Mouse (Mus musculus): ENCODE results near the gene Tm9sf4. TPM values are rescaled to one million over a fixed set of nuclear protein-coding genes. Genes with fewer than 3 reads are reported as not detected.

Gene Tm9sf4
- polyA plus RNA-seq, 1 experiment, result 42.5 TPM

DNA sequence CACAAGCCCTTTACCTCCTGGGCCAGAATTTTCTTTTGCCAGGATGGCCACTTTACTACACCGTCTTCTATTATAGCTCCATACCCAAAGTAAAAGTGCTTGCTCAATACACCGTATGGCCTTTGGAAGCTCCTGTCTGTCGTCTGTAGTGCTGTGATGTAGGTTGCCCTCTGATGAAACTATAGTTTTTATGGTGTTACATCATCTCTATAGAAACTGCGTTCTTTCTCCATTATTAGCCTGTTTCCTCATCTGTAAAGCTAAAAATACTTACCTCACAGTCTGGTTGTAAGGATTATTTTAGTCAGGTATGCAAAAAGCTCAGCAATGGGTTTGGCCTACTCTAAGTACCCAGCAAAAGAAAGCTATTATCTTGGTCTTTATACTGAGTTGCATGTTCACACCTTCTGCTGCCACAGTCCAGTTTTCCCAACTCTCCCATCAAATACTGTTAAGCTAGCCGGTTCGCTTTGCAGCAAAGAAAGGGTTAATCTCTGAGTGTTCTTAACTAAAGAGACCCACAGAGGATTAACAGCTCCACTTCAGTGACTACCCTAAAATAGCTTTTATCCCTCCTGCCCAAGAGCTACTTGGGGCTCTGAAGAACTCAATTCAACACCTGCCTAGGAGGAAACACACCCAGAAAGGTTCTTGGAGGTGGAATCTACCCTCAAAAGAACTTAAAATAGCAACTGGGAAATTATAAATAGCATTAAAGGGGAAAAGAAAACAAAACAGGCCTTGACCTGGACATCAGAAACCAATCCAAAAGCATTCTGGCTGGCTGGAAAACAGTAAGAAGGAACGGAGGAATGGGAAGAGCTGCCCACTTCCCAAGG, 78.1 kb downstream of the Tm9sf4 start:
- DNase-seq, result no peak
- Histone ChIP-seq H3K4me3 (ENCODE audit: control insufficient read depth, insufficient read depth, low read length) (peak overlapping the region; percentile 39; the same call in 1 of the 2 replicates), H3K27ac (ENCODE audit: control insufficient read depth, insufficient read depth, low read length) (no peak overlapping the region), H3K27me3 (ENCODE audit: control insufficient read depth, insufficient read depth, low read length) (no peaks in the 10 kb centered on the region), H3K4me1 (replicated peaks; ENCODE audit: control insufficient read depth, insufficient read depth, low read length) (peaks cover 11% of the 10 kb centered on the region), H3K36me3 (ENCODE audit: control insufficient read depth, insufficient read depth, low read length) (peaks cover 19% of the 10 kb centered on the region)
- TF ChIP-seq POLR2A (IDR thresholded peaks at IDR 0.05; ENCODE audit: control insufficient read depth, extremely low read depth, insufficient read depth, low read length, poor library complexity) (no peak), CTCF (IDR thresholded peaks at IDR 0.05; ENCODE audit: borderline replicate concordance, control insufficient read depth, extremely low read depth, insufficient read depth, low read length, poor library complexity) (no peak)
- WGBS, result 75% methylated on average over 7 of the region's 7 CpGs

DNA sequence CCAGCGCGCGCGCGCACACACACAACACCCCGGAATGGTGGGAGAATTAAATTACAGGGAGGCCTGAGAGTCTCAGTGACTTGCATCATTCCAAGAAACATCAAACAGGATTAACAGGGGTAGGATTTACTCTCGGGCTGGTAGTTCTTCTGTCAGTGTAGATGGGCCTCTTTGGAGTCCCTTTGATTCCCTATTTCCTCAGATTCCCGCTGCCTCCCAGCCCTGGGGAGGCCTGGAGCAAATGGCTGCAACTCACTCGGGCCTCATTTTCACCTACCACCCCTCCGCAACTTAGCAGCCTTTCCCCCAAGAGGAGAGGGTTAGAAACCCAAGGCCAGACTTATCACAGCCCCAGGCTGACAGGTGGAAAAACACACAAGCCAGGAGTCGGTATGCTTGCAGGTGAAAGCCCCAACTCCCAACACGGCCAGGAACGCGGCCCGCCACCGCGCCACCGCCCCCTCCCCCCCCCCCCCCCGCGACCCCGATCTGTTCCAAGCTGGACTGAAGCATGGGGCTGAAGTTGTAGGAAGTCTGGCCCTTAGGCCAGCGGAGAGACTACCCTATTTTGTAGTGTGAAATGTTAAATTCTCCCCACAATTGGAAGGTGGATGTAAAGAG, 78.9 kb downstream of the Tm9sf4 start:
- TF ChIP-seq POLR2A (IDR thresholded peaks at IDR 0.05; ENCODE audit: control insufficient read depth, extremely low read depth, insufficient read depth, low read length, poor library complexity) (no peak), CTCF (IDR thresholded peaks at IDR 0.05; ENCODE audit: borderline replicate concordance, control insufficient read depth, extremely low read depth, insufficient read depth, low read length, poor library complexity) (no peak)
- H3K36me3 ChIP-seq (ENCODE audit: control insufficient read depth, insufficient read depth, low read length), result peaks cover 11% of the 10 kb centered on the region
- H3K4me3 ChIP-seq (ENCODE audit: control insufficient read depth, insufficient read depth, low read length), result peak overlapping the region; percentile 39
- 25% methylated on average over 22 of the region's 22 CpGs for WGBS
- DNase-seq, result no peak
- H3K27me3 ChIP-seq (ENCODE audit: control insufficient read depth, insufficient read depth, low read length), result no peaks in the 10 kb centered on the region
- H3K27ac ChIP-seq (ENCODE audit: control insufficient read depth, insufficient read depth, low read length), result no peak overlapping the region; the same call in 1 of the 2 replicates
- H3K4me1 ChIP-seq (replicated peaks; ENCODE audit: control insufficient read depth, insufficient read depth, low read length), result peaks cover 11% of the 10 kb centered on the region

DNA sequence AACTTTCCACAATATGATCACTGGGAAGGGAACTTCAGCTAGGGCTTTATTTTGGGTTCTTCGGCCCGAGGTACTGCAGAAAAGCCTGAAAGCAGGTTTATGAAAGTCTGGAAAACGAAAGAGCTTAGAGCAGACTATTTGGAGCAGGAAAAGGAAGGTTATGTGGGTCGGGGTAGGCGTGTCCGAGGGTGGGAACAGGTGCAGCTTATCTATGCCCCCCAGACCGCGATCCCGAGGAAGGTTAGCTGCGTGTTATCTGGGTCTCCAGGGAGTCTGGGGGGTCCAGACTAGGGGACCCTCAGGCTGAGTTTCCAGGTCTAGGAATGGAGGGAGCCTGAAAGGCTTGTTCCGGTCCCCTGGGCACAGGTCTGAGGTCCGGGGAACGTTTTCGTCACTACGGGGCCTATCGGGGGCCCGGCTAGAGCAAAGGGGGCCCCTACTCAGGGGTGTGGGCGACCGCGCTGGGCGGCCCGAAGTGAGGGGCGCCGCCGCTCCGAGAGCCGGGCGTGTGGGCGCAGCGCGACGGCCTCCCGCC, 79.7 kb downstream of the Tm9sf4 start:
- peak; percentile 64 for DNase-seq
- WGBS, result 1% methylated on average over 33 of the region's 33 CpGs
- no peaks in the 10 kb centered on the region for H3K27me3 ChIP-seq (ENCODE audit: control insufficient read depth, insufficient read depth, low read length)
- peaks cover 11% of the 10 kb centered on the region for H3K4me1 ChIP-seq (replicated peaks; ENCODE audit: control insufficient read depth, insufficient read depth, low read length)
- H3K4me3 ChIP-seq (ENCODE audit: control insufficient read depth, insufficient read depth, low read length), result peak overlapping the region; percentile 68
- H3K27ac ChIP-seq (ENCODE audit: control insufficient read depth, insufficient read depth, low read length), result peak overlapping the region; percentile 52
- TF ChIP-seq CTCF (IDR thresholded peaks at IDR 0.05; ENCODE audit: borderline replicate concordance, control insufficient read depth, extremely low read depth, insufficient read depth, low read length, poor library complexity) (no peak), POLR2A (IDR thresholded peaks at IDR 0.05; ENCODE audit: control insufficient read depth, extremely low read depth, insufficient read depth, low read length, poor library complexity) (no peak)
- peaks cover 3% of the 10 kb centered on the region for H3K36me3 ChIP-seq (ENCODE audit: control insufficient read depth, insufficient read depth, low read length)

DNA sequence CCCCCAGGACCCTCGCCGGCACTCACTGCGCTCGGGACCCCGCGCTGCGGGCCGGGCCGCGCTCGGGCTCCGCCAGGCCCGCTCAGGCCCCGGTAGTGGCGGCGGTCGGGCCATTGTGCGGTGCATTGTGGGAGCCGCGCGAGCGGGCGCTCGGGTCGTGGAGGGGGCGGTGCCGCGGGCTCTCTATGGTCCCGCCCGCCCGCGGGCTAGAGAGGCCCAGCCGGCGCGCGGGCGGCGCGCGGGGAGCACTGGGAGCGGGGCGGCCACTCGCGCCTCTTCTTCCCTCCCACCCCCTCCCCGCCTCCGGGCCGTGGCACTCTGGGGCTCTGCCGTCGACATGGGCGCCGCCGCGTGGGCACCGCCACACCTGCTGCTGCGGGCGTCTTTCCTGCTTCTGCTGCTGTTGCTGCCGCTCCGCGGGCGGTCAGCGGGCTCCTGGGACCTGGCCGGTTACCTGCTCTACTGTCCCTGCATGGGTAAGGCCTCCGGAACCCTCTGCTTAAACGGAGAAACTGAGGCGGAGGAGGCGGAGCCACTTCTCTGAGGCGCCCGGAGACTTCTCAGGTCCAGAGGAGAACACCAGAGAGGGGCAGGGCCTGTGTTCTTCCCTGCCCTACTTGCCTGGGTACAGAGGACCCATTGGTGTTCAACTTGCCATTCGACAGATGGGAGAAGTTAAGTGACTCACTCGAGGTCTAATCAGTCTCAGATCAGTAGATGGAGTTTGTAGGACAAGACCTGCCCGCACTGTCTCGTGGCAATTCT, 80.3 kb downstream of the Tm9sf4 start, which contains the start of the genes Plagl2 and Pofut1:
Gene Plagl2, minus strand, starts transcription at position 177 of the 765 bp plus-strand sequence.
Gene Pofut1, plus strand, starts transcription at position 284 of the 765 bp plus-strand sequence.
- peak within 1 kb of the TSS; percentile 77 for H3K4me3 ChIP-seq (ENCODE audit: control insufficient read depth, insufficient read depth, low read length)
- peak; percentile 93 for DNase-seq
- no peaks in the 10 kb centered on the region for H3K36me3 ChIP-seq (ENCODE audit: control insufficient read depth, insufficient read depth, low read length)
- peaks cover 11% of the 10 kb centered on the region for H3K4me1 ChIP-seq (replicated peaks; ENCODE audit: control insufficient read depth, insufficient read depth, low read length)
- H3K27ac ChIP-seq (ENCODE audit: control insufficient read depth, insufficient read depth, low read length), result peak within 1 kb of the TSS; percentile 57
- H3K27me3 ChIP-seq (ENCODE audit: control insufficient read depth, insufficient read depth, low read length), result no peaks in the 10 kb centered on the region
- peak; percentile 44; the same call in 1 of the 2 replicates for TF ChIP-seq CTCF (IDR thresholded peaks at IDR 0.05; ENCODE audit: borderline replicate concordance, control insufficient read depth, extremely low read depth, insufficient read depth, low read length, poor library complexity)
- TF ChIP-seq POLR2A (IDR thresholded peaks at IDR 0.05; ENCODE audit: control insufficient read depth, extremely low read depth, insufficient read depth, low read length, poor library complexity), result 0 out of 2 replicates have a peak, but pooled peaks have one; percentile 44
- WGBS, result under 1% methylated on average over 63 of the region's 72 CpGs

DNA sequence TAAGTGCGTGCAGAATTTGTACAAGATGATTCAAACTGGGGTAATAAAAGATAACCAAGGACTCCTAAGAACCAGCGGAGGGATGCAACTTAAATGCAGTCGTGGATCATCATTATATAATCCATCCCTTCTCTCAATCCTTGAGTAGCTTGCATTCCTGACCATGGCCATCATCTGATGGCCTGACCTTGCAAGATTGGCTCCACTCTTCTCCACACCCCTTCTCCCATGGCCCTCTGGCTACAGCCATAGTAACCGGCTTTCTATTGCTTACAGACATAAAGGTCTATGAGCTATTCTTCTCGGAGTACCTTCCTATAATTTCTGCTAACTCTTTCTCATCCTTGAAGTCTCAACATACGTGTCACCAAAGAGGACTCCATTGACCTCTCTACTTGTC, 81.1 kb downstream of the Tm9sf4 start:
- Histone ChIP-seq H3K4me1 (replicated peaks; ENCODE audit: control insufficient read depth, insufficient read depth, low read length) (peaks cover 11% of the 10 kb centered on the region), H3K27me3 (ENCODE audit: control insufficient read depth, insufficient read depth, low read length) (no peaks in the 10 kb centered on the region), H3K4me3 (ENCODE audit: control insufficient read depth, insufficient read depth, low read length) (no peak overlapping the region), H3K27ac (ENCODE audit: control insufficient read depth, insufficient read depth, low read length) (no peak overlapping the region), H3K36me3 (ENCODE audit: control insufficient read depth, insufficient read depth, low read length) (no peaks in the 10 kb centered on the region)
- 69% methylated on average over 6 of the region's 6 CpGs for WGBS
- TF ChIP-seq POLR2A (IDR thresholded peaks at IDR 0.05; ENCODE audit: control insufficient read depth, extremely low read depth, insufficient read depth, low read length, poor library complexity), result no peak
- no peak for TF ChIP-seq CTCF (IDR thresholded peaks at IDR 0.05; ENCODE audit: borderline replicate concordance, control insufficient read depth, extremely low read depth, insufficient read depth, low read length, poor library complexity)
- no peak for DNase-seq

All from thymus, adult 2 months (tissue).